Mouse (Mus musculus): ENCODE measurements at regions not wholly inside any gene's neighbourhood (a gene's known extent, or its start where the extent isn't known, plus 50 kb on each side); places are given as distances from the start of the nearest gene placed in this dataset.

- ATAC-seq (ENCODE audit: extremely low read depth, insufficient number of reproducible peaks, low FRiP score, poor library complexity, severe bottlenecking) = no peak
Measured at GRCm38 (mm10) chr15:62134308-62134707, 1211.5 kb upstream of the A1bg start.

GRCm38 (mm10) chr15:62132895-62133294, 1210.1 kb upstream of the A1bg start:
- no peak for ATAC-seq (ENCODE audit: extremely low read depth, insufficient number of reproducible peaks, low FRiP score, poor library complexity, severe bottlenecking)

GRCm38 (mm10) chr15:62131686-62132085, 1208.9 kb upstream of the A1bg start:
- no peak for ATAC-seq (ENCODE audit: extremely low read depth, insufficient number of reproducible peaks, low FRiP score, poor library complexity, severe bottlenecking)

- ATAC-seq (ENCODE audit: extremely low read depth, insufficient number of reproducible peaks, low FRiP score, poor library complexity, severe bottlenecking) = no peak
Measured at GRCm38 (mm10) chr15:62130530-62130929, 1207.7 kb upstream of the A1bg start.

- ATAC-seq (ENCODE audit: extremely low read depth, insufficient number of reproducible peaks, low FRiP score, poor library complexity, severe bottlenecking) = no peak
Measured at GRCm38 (mm10) chr15:62128546-62129212, 1205.9 kb upstream of the A1bg start.

- no peak for ATAC-seq (ENCODE audit: extremely low read depth, insufficient number of reproducible peaks, low FRiP score, poor library complexity, severe bottlenecking)
Measured at GRCm38 (mm10) chr15:62127602-62128158, 1204.9 kb upstream of the A1bg start.

- ATAC-seq (ENCODE audit: extremely low read depth, insufficient number of reproducible peaks, low FRiP score, poor library complexity, severe bottlenecking) = no peak
Measured at GRCm38 (mm10) chr15:62125718-62126117, 1202.9 kb upstream of the A1bg start.

GRCm38 (mm10) chr15:62123756-62124155, 1200.9 kb upstream of the A1bg start:
- ATAC-seq (ENCODE audit: extremely low read depth, insufficient number of reproducible peaks, low FRiP score, poor library complexity, severe bottlenecking) = no peak

- ATAC-seq (ENCODE audit: extremely low read depth, insufficient number of reproducible peaks, low FRiP score, poor library complexity, severe bottlenecking) = no peak
Measured at GRCm38 (mm10) chr15:62122265-62123023, 1199.6 kb upstream of the A1bg start.

GRCm38 (mm10) chr15:62121696-62122095, 1198.9 kb upstream of the A1bg start:
- no peak for ATAC-seq (ENCODE audit: extremely low read depth, insufficient number of reproducible peaks, low FRiP score, poor library complexity, severe bottlenecking)

- ATAC-seq (ENCODE audit: extremely low read depth, insufficient number of reproducible peaks, low FRiP score, poor library complexity, severe bottlenecking) = no peak
Measured at GRCm38 (mm10) chr15:62120735-62121134, 1197.9 kb upstream of the A1bg start.

- no peak for ATAC-seq (ENCODE audit: extremely low read depth, insufficient number of reproducible peaks, low FRiP score, poor library complexity, severe bottlenecking)
Measured at GRCm38 (mm10) chr15:62118997-62119396, 1196.2 kb upstream of the A1bg start.

GRCm38 (mm10) chr15:62116184-62116583, 1193.4 kb upstream of the A1bg start:
- ATAC-seq (ENCODE audit: extremely low read depth, insufficient number of reproducible peaks, low FRiP score, poor library complexity, severe bottlenecking) = no peak

GRCm38 (mm10) chr15:62114815-62115214, 1192.0 kb upstream of the A1bg start:
- ATAC-seq (ENCODE audit: extremely low read depth, insufficient number of reproducible peaks, low FRiP score, poor library complexity, severe bottlenecking) = no peak

- ATAC-seq (ENCODE audit: extremely low read depth, insufficient number of reproducible peaks, low FRiP score, poor library complexity, severe bottlenecking) = no peak
Measured at GRCm38 (mm10) chr15:62112151-62112550, 1189.3 kb upstream of the A1bg start.

GRCm38 (mm10) chr15:62107976-62108375, 1185.2 kb upstream of the A1bg start:
- no peak for ATAC-seq (ENCODE audit: extremely low read depth, insufficient number of reproducible peaks, low FRiP score, poor library complexity, severe bottlenecking)

- peak; percentile 66; the same call in 1 of the 2 replicates for ATAC-seq (ENCODE audit: extremely low read depth, insufficient number of reproducible peaks, low FRiP score, poor library complexity, severe bottlenecking)
Measured at GRCm38 (mm10) chr15:62106518-62106975, 1183.7 kb upstream of the A1bg start.

GRCm38 (mm10) chr15:62105483-62105882, 1182.7 kb upstream of the A1bg start:
- no peak for ATAC-seq (ENCODE audit: extremely low read depth, insufficient number of reproducible peaks, low FRiP score, poor library complexity, severe bottlenecking)

- ATAC-seq (ENCODE audit: extremely low read depth, insufficient number of reproducible peaks, low FRiP score, poor library complexity, severe bottlenecking) = no peak
Measured at GRCm38 (mm10) chr15:62104653-62105052, 1181.8 kb upstream of the A1bg start.

- ATAC-seq (ENCODE audit: extremely low read depth, insufficient number of reproducible peaks, low FRiP score, poor library complexity, severe bottlenecking) = no peak
Measured at GRCm38 (mm10) chr15:62099683-62100082, 1176.9 kb upstream of the A1bg start.

All from neutrophil, adult 5-6 weeks (primary cell).